Mouse (Mus musculus) heart, adult 11 months (tissue): ENCODE data around the gene Thsd1.

ENCODE experiments used
- DNase-seq: peaks from one replicate; pipeline ENCODE4 v3.0.0; 2022

The Thsd1 gene

GRCm38 (mm10) chr8:22227061-22227877 is at the start of gene Thsd1:
Gene Thsd1 (plus strand): TSS chr8:22227313.
- peak; percentile 99 for DNase-seq

- DNase-seq = no peak
These were observed 42.2 kb upstream of the Thsd1 start for GRCm38 (mm10) chr8:22184884-22185283.

- peak; percentile 99 for DNase-seq
These were observed 41.4 kb upstream of the Thsd1 start, which contains the start of gene Ckap2 for GRCm38 (mm10) chr8:22185431-22186397. Gene Ckap2 (minus strand): TSS chr8:22185819.

- DNase-seq = peak; percentile 99
These were observed 34.3 kb upstream of the Thsd1 start, which contains the start of gene Vps36 for GRCm38 (mm10) chr8:22192660-22193431. Gene Vps36 (plus strand): TSS chr8:22192809.

GRCm38 (mm10) chr8:22193432-22194010 is 33.6 kb upstream of the Thsd1 start:
- no peak for DNase-seq

- DNase-seq = peak; percentile 55
These were observed 29.2 kb upstream of the Thsd1 start for GRCm38 (mm10) chr8:22197914-22198313.

GRCm38 (mm10) chr8:22199481-22199880 is 27.6 kb upstream of the Thsd1 start:
- DNase-seq = peak; percentile 41

GRCm38 (mm10) chr8:22207535-22207934 is 19.6 kb upstream of the Thsd1 start:
- DNase-seq = peak; percentile 28

- peak; percentile 94 for DNase-seq
These were observed 18.1 kb upstream of the Thsd1 start for GRCm38 (mm10) chr8:22209012-22209411.

- peak; percentile 93 for DNase-seq
These were observed 12.3 kb upstream of the Thsd1 start for GRCm38 (mm10) chr8:22214826-22215225.

- DNase-seq = peak; percentile 79
These were observed 752 bp upstream of the Thsd1 start for GRCm38 (mm10) chr8:22226361-22226760.

- DNase-seq = peak; percentile 95
These were observed 1.5 kb downstream of the Thsd1 start for GRCm38 (mm10) chr8:22228621-22229020.

GRCm38 (mm10) chr8:22242986-22243385 is 15.9 kb downstream of the Thsd1 start:
- no peak for DNase-seq

GRCm38 (mm10) chr8:22245663-22246062 is 18.6 kb downstream of the Thsd1 start:
- DNase-seq = peak; percentile 54

- peak; percentile 40 for DNase-seq
These were observed 20.8 kb downstream of the Thsd1 start for GRCm38 (mm10) chr8:22247956-22248355.

- peak; percentile 28 for DNase-seq
These were observed 22.0 kb downstream of the Thsd1 start for GRCm38 (mm10) chr8:22249080-22249479.

- peak; percentile 91 for DNase-seq
These were observed 31.9 kb downstream of the Thsd1 start for GRCm38 (mm10) chr8:22258946-22259450.

- DNase-seq = no peak
These were observed 32.4 kb downstream of the Thsd1 start for GRCm38 (mm10) chr8:22259531-22259930.

- DNase-seq = peak; percentile 92
These were observed 33.1 kb downstream of the Thsd1 start for GRCm38 (mm10) chr8:22260091-22260722.

GRCm38 (mm10) chr8:22262267-22262666 is 35.2 kb downstream of the Thsd1 start:
- peak; percentile 93 for DNase-seq

GRCm38 (mm10) chr8:22264292-22264691 is 37.2 kb downstream of the Thsd1 start:
- peak; percentile 71 for DNase-seq
